Mouse (Mus musculus): ENCODE results near the gene 4930524B15Rik. TPM values are rescaled to one million over a fixed set of nuclear protein-coding genes. Genes with fewer than 3 reads are reported as not detected.

Gene 4930524B15Rik
- total RNA-seq, 2 experiments from 2014 or later: not detected

Other genes with a start within 250 kb of the 4930524B15Rik start
- 100 to 1,000 TPM; 148 to 155 TPM for gene Cpeb4, start 93.4 kb upstream of the 4930524B15Rik start, total RNA-seq (2021)
- 100 to 1,000 TPM; 720 to 722 TPM for gene Nsg2, start 34.9 kb downstream of the 4930524B15Rik start, total RNA-seq (2021)
- gene Il9r, start 234.7 kb downstream of the 4930524B15Rik start, total RNA-seq (2021): not detected
- 10 to 100 TPM; 25.0 to 28.1 TPM for gene Snrnp25, start 239.8 kb downstream of the 4930524B15Rik start, total RNA-seq (2021)

Data from layer of hippocampus, adult 18-20 months (tissue).